Mouse (Mus musculus): ENCODE measurements around the gene Rasal2.

Rasal2 gene

DNA sequence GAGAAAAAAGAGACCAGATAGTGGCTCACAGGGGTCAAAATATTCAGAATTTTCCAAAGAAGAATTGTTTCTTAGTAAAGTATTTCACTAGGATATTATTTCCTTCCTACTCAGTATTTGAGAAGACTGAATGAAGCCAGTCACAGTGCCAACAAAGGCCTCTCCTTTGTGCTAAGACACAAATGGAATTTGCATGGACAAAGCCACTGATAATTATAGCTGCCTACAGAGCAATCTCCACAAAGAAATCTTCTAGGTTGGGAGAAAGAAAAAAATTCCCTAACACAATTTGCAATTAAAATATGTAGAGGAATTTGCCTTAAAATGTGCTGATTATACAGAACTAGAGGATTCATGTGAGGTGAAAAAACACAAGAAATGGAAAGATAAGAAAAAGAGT lies 258.6 kb downstream of the Rasal2 start:
- intact Hi-C loops (cut with DNase I), result no loop called here

DNA sequence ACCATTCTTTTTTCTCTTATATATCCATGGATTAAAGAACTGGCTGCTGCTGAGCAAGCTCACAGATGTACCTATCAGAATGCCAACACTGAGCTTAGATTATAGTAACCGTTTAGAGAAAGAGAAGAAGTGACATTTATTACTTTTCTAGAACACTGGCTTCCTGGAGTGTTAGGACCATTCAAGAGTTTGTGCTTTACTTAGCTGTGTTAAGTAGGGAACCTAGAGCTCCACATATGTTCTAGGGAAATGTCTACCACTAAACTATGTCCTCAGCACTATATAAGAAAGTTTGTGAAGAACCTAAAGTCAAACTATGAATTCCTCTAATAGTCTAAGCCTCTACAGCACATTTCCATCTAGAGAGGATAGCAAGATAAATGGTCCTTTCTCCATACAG lies 262.3 kb downstream of the Rasal2 start:
- intact Hi-C loops (cut with DNase I), result no loop called here

- intact Hi-C loops (cut with DNase I), result no loop called here
Observed at GRCm38 (mm10) chr1:157144621-157145020, 267.8 kb downstream of the Rasal2 start.

DNA sequence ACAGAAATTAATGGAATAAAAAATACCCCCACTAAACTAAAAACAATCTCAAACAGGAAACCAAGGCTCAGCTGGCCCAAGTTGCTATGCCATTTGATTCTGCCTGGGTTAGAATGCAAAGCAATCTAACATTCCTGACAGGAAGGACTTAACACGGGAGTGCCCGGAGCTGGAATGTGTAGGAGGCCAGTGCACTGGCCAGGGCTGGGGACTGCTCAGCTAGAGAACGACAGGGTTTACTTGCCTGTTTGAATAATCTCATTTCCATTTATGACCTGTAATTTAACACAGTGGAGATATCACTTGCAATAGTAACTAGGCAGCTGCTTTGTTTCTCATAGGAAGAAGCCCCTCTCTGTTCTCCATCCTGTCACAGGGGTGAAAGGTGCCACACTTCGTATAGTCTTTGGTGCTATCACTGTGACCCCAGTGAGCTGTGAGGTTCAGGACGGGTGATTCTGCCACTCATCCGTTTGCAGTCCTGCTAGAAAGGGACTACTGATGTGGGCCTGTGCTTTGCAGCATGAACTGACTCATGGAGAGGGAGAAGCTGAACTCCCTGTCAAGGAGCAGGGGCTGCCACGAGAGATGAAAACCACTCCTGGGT lies 269.0 kb downstream of the Rasal2 start:
- intact Hi-C loops (cut with DNase I), result no loop called here

GRCm38 (mm10) chr1:157141014-157141413 lies 271.4 kb downstream of the Rasal2 start:
- intact Hi-C loops (cut with DNase I), result no loop called here

GRCm38 (mm10) chr1:157137854-157138241 lies 274.5 kb downstream of the Rasal2 start:
- intact Hi-C loops (cut with DNase I), result no loop called here

DNA sequence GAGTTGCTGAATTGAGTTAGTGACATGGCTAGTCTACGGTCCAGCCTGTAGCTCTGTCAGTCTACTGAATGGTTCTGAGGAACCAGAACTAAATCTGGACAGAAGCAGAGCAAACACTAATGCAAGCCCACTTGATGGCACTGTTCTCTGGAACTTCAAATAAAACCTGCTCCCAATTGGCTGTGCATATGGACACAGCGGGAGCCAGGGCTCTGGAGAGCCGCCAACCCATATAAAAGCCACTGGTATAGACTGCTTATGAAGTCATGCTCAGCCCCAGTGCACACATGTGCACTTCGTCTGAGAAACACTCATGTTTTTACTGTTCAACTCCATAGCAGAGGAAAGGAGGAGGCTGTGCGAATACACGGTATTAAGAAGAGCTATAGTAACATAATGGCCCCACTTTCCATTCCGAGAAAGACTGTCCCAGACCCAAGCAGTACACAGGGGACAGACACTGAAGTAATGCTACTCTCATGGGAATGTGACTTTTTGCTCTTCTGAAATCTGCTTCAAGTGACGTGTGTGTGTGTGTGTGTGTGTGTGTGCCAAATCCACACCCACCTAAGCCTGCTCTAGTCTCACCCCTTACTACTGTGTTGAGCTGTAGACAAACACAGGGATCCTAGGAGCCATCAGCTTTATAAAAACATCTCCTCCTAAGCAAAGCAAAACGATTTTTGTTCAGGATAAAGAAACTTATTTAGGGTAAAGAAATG lies 275.1 kb downstream of the Rasal2 start:
- intact Hi-C loops (cut with DNase I), result no loop called here

DNA sequence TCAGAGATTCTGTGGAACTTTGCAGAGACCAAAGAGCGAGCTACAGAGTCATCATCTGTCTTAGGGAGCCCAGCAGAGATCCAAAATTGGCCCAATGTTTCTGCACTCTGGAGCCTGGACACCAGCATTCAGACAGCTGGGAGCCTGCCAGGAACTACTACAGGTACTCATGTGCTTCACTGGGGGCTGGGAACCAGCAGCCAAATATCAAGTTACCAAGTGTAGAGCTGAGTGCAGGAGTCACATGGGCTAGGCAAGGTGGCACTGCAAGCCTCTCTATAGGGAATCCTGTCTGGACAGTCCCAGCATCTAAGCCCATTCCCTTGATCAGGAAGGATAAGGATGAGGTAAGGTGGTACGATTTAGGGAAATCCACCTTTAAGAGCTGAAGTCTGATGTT lies 284.2 kb downstream of the Rasal2 start:
- intact Hi-C loops (cut with DNase I), result no loop called here

DNA sequence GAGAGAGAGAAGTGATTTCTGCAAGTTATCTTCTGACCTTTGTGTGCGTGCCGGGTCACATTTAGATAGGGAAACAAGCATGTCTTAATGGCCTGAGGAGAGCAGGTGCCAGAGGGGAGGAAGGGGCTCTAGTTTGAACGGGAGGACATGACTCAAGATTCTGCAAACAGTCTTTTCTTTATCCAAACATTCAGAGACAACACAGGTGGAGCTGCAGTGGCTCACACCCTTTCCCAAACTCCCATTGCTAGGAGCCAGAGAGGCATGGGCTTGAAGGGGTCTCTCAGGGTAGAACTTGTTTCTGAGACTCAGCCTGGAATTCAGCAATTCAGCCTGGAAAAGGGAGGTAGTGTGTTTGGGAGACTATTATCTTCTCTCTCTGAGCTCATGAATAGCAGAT lies 288.6 kb downstream of the Rasal2 start:
- intact Hi-C loops (cut with DNase I), result no loop called here

DNA sequence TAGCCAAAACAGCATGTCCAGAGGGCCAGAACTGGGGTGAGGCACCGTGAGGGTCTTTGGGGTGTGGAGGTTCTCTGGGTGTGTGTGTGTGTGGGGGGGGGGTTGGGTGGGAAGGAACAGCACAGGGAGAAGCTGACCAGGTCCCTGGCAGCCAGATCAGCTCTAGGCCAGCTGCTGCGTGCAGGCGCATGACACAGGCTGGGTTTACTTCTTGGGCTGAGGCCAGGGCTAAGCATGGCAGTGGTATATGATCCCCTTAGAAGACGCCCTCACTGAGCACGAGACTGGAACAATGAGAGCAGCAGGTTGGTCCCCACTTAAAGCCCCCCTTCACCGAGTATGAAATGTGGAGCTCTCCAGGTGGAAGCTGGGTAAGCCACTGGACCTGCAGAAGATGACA lies 293.2 kb downstream of the Rasal2 start:
- intact Hi-C loops (cut with DNase I), result no loop called here

DNA sequence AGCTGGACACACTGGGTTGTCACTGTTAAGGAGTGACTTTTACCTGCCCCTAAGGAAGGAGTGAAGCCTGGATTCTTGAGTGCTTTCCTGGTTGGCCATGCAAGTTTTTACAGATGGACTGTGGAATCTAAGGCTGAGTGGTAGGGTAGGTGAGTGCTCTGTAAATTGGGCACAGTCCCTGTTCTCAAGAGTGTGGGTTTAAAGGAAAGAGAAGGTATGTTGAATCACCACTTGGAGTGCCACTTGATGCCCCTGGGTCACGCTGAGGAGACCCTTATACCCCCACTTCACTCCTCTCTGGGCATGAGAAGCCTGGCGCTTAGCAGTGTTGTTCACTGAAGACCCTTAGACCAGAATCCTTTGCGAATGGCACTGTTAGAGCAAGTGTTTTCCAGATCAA lies 295.0 kb downstream of the Rasal2 start:
- intact Hi-C loops (cut with DNase I), result no loop called here

GRCm38 (mm10) chr1:157114492-157114891 lies 297.9 kb downstream of the Rasal2 start:
- intact Hi-C loops (cut with DNase I), result no loop called here

DNA sequence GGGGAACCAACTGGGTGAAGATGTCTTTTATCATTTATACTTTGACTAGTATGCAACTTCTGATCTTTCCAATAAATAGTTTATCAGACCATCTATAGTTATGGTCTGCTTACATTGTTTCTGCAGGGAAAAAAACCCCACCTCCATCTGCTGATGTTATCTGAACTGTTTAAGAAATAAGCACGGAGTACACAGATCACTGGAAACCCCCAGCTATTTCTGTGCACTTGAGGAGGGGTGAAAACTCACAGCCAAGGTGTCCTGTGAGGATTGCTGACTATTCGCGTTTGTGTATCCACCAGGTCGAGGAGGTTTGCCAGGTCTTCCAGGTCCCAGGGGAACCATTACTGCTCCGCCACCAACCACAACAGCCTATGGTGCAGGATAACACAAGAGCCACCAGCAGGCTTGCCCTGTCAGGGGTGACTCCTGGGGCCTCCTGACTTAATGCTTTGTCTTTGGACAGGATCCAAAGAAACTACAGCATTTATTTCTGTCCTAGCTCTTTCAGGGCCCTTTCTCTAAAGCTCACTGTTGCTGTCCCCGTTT lies 302.0 kb downstream of the Rasal2 start:
- intact Hi-C loops (cut with DNase I), result no loop called here

DNA sequence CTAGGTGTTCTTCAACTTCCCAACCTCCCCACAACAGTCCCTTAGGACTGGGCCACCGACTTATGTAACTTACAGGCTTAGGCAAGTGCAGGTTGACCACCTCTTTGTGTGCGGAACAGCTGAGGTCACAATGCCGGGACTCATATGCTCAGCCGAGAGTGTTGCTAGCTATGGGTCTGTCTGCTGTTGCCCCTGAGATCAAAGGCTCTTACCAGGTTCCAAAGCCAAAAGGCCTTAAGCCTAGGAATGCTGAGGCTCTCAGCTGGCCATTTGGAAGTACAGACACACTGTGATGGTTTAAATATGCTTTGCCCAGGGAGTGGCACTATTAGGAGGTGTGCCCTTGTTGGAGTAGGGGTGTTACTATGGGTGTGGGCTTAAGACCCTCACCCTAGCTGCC lies 303.8 kb downstream of the Rasal2 start, which contains the start of gene Tex35:
TSS of gene Tex35 (minus strand) at position 101 of the 400 bp plus-strand sequence.
- intact Hi-C loops (cut with DNase I), result no loop called here

GRCm38 (mm10) chr1:157101122-157101865 lies 311.1 kb downstream of the Rasal2 start:
- intact Hi-C loops (cut with DNase I), result no loop called here

DNA sequence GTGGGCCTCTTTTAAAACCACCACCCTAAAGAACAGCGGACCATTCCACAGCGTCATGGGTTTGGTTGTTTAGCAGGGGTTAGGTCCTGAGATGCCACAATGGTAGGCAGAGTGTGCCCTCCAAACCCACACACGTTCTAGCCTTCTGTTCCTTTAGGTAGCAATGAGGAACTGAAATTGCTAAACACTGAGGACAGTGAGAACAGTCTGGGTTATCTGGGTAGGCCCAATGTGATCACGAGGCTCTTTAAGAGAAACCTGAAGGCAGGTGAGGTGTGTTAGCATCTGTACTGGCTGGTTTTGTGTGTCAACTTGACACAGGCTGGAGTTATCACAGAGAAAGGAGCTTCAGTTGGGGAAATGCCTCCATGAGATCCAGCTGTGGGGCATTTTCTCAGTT lies 316.9 kb downstream of the Rasal2 start:
- intact Hi-C loops (cut with DNase I), result no loop called here

- intact Hi-C loops (cut with DNase I), result no loop called here
Observed at GRCm38 (mm10) chr1:157092622-157093021, 319.8 kb downstream of the Rasal2 start.

- intact Hi-C loops (cut with DNase I), result no loop called here
Observed at GRCm38 (mm10) chr1:157092140-157092539, 320.3 kb downstream of the Rasal2 start.

GRCm38 (mm10) chr1:157090835-157091234 lies 321.6 kb downstream of the Rasal2 start:
- intact Hi-C loops (cut with DNase I), result no loop called here

DNA sequence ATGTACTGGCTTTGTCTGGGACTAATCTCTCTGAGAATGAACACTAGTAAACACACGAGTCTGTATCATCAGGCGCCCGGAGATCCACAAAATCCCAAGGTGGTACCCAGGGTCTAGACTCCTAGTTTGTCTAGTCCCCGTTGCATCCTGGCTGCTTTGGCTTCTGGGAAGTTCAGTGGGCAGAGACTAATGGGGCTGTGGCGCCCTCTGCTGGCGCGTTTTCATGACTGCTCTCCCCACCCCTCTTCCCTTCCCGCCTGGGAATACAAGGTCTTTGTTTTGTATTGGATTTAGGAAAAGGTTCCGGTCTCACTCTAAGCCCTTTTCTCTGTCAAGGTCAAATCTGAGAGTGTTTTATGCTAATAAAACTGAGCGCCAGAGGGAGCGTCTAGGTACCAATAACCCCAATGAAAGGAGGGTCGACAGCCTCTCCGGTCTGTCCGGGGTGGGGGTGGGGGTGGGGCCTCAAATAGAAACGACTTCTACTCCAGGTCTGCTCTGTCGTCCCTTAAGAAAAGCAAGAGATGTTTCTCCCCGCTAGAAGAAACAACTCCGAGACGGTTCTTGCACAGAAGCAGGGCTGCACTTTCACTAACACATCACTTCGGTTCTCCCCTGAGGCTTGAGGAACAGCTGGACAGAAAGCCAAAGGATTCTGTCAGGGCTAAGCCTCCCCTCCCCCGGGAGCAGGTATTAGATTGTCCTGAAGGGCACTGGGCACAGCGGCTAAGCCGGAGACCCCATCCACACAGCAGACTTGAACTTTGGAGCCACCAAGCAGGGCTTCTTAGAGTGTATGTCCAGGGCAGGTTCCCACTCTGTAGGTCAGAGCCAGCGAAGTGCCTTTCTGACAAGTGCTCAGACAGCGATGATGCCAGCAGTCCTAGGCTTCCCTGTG lies 326.0 kb downstream of the Rasal2 start:
- intact Hi-C loops (cut with DNase I), result loop anchor here (10.0 kb wide), 1 partner anchor 368 kb away; the partner anchor contains the start of gene Cryzl2

Measured in adrenal gland (tissue).